Mouse (Mus musculus) heart, embryonic 12.5 days (tissue): ENCODE results near the gene Noxred1. TPM values are rescaled to one million over a fixed set of nuclear protein-coding genes. Genes with fewer than 3 reads are reported as not detected.

Experiments
- ATAC-seq: fragments of 200-750 bp; cut with Nextera tagmentation; 2 replicates; pipeline ENCODE4 v1.8.0; 2017; ENCODE audit warnings: moderate TSS enrichment, moderate library complexity; ENCODE audit not compliant: insufficient number of reproducible peaks, low FRiP score
- H3K27ac ChIP-seq: fragments of 300-500 bp; sonication (generic); 2 replicates; pipeline ENCODE4 v1.5.1; 2016; ENCODE audit warnings: mild to moderate bottlenecking, moderate library complexity; ENCODE audit not compliant: poor library complexity, severe bottlenecking
- H3K27me3 ChIP-seq: fragments of 300-500 bp; sonication (generic); replicated peaks from 2 replicates; pipeline ENCODE4 v1.6.1; 2016; ENCODE audit warnings: mild to moderate bottlenecking, moderate library complexity
- H3K36me3 ChIP-seq: fragments of 300-500 bp; sonication (generic); 2 replicates; pipeline ENCODE4 v1.6.1; 2016; ENCODE audit warnings: mild to moderate bottlenecking, moderate library complexity
- H3K4me1 ChIP-seq: fragments of 300-500 bp; sonication (generic); replicated peaks from 2 replicates; pipeline ENCODE4 v1.6.1; 2016; ENCODE audit warnings: mild to moderate bottlenecking
- H3K4me2 ChIP-seq: fragments of 300-500 bp; sonication (generic); 2 replicates; pipeline ENCODE4 v1.6.1; 2016; ENCODE audit warnings: mild to moderate bottlenecking, moderate library complexity
- H3K4me3 ChIP-seq: fragments of 300-500 bp; sonication (generic); 2 replicates; pipeline ENCODE4 v1.5.1; 2016; ENCODE audit warnings: mild to moderate bottlenecking
- H3K9ac ChIP-seq: fragments of 300-500 bp; sonication (generic); 2 replicates; pipeline ENCODE4 v1.6.1; 2016; ENCODE audit warnings: mild to moderate bottlenecking, moderate library complexity
- H3K9me3 ChIP-seq: fragments of 300-500 bp; sonication (generic); replicated peaks from 2 replicates; pipeline ENCODE4 v1.6.1; 2016; ENCODE audit warnings: mild to moderate bottlenecking, moderate library complexity
- WGBS: fragments of 180-500 bp; shearing (Covaris S2); methylation state at CpG from one replicate; pipeline ENCODE4 v1.1.7; 2016; 5-methylcytosine and 5-hydroxymethylcytosine counted together
- polyA plus RNA-seq: library from polyadenylated mRNA; unstranded; fragments of >200 nt; fragmentation: Nextera tagmentation; extraction: Ambion mirVana; gene quantifications from 2 replicates; pipeline ENCODE4 v1.2.1, GENCODE M21; 2016

Gene Noxred1
- polyA plus RNA-seq, 1 experiment from 2014 or later, result 1.5 TPM

DNA sequence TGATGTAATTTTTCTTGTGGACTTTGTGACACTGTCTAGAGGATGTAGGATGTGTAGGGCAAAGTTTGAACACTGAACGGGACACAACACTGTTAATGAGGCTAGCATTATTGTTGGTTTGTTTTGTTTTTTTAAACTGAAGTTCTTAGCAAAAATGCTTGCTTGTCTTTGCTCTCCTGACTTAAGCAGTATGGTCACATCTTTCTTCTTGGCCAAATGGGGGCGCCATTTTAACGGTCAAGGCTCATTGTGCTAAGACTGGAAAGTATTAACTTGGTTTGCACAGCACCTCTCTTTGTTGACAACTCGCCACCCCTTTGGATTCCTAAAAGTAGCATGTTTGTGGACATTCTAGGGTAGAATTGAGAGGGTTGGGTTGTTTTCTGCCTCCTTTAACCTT lies 29.1 kb upstream of the Noxred1 start:
- H3K9me3 ChIP-seq, result no peaks in the 10 kb centered on the region
- no peak overlapping the region for H3K27ac ChIP-seq
- H3K36me3 ChIP-seq, result peaks cover 54% of the 10 kb centered on the region
- peak overlapping the region; percentile 59 for H3K9ac ChIP-seq
- H3K4me2 ChIP-seq, result peak overlapping the region; percentile 90
- ATAC-seq, result no peak
- peak overlapping the region; percentile 70 for H3K4me3 ChIP-seq
- 24% methylated on average over 4 of the region's 4 CpGs for WGBS
- peaks cover 12% of the 10 kb centered on the region for H3K4me1 ChIP-seq
- H3K27me3 ChIP-seq, result no peaks in the 10 kb centered on the region

DNA sequence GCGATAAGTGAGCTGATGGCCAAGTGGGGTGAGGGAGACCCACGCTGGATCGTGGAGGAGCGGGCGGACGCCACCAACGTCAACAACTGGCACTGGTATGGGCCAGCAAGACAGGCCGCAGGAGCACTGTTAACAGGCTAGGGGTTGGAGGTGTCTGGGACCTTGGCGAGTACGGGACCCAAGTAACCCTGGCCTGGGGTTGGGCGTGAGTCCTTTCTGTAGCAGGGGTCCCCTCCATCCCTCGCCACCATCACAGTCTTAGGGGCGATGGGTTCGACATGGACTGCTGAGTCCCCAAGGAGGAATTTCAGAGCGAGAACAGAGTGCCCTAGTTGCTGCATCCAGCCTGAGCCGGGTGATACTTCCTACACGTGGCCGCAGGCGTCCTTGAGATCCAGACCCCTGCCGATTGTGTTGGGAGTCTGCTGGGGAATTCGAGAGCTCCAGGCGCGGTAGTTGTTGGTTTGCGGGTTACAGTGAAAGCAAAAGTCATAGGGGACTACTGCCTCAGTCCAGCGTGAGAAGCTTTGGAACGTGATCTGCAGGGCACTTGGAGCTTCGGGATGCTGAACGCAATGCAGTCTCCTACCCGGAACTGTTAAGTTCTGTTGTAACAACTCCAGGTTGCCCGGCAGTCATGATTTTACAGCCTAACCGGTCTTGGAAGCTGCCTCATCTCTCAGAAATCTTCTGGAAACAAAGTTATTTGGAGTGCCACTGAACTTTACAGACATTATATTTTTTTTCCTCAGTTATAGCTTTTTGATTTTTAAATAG lies 28.5 kb upstream of the Noxred1 start:
- ATAC-seq, result peak; percentile 73

DNA sequence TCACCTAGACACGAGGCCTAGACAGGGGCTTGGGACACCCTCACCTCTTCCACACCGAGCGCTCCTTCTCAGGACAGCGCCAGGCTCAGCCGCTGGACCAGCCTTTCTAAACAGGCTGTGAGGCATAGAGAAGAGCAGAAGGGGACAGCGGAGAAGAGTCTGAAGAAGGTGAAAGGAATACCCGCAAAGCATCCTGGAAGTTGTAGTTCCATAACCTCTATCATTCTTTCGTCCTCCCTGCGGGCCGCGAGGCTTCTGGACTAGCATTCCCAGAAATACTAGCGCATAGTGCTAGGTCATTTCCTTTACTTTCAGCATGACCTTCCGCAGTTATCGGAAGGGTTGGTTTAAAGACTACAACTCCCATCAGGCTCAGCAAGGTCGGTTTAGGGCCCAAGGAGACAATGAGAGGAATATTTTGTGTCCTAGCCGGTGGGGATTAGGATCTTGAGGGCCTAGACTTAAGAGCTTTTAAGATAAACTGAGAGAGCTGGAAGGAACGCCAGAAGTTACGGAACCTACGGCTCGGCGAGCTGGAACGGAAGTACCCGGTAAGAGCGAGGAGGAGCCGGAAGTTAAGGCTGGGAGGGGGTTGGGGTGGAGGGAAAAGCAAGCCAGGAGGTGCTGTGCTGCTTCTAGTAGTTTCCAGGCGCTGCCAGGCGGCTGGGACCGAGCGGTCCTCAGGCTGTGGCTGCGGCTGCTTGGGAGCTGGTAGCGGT lies 27.7 kb upstream of the Noxred1 start, which contains the start of the genes Vipas39 and Ahsa1:
Gene Vipas39 (minus strand): TSS at position 149 of the 719 bp plus-strand sequence.
Gene Ahsa1 (plus strand): TSS at position 372 of the 719 bp plus-strand sequence.
- Histone ChIP-seq H3K4me3 (peak within 1 kb of the TSS; percentile 70), H3K4me1 (peaks cover 12% of the 10 kb centered on the region), H3K9ac (peak within 1 kb of the TSS; percentile 80), H3K27me3 (no peaks in the 10 kb centered on the region), H3K27ac (peak within 1 kb of the TSS; percentile 90), H3K9me3 (no peaks in the 10 kb centered on the region), H3K4me2 (peak within 1 kb of the TSS; percentile 90), H3K36me3 (peaks cover 53% of the 10 kb centered on the region)
- ATAC-seq, result peak; percentile 97
- under 1% methylated on average over 31 of the region's 31 CpGs for WGBS

More for the DNA sequence above, 28.5 kb upstream of the Noxred1 start:
- Histone ChIP-seq H3K36me3 (peaks cover 52% of the 10 kb centered on the region), H3K27me3 (no peaks in the 10 kb centered on the region), H3K4me3 (peak overlapping the region; percentile 70), H3K27ac (peak overlapping the region; percentile 89), H3K9me3 (no peaks in the 10 kb centered on the region), H3K9ac (peak overlapping the region; percentile 80), H3K4me1 (peaks cover 12% of the 10 kb centered on the region), H3K4me2 (peak overlapping the region; percentile 90)
- WGBS, result under 1% methylated on average over 31 of the region's 31 CpGs

DNA sequence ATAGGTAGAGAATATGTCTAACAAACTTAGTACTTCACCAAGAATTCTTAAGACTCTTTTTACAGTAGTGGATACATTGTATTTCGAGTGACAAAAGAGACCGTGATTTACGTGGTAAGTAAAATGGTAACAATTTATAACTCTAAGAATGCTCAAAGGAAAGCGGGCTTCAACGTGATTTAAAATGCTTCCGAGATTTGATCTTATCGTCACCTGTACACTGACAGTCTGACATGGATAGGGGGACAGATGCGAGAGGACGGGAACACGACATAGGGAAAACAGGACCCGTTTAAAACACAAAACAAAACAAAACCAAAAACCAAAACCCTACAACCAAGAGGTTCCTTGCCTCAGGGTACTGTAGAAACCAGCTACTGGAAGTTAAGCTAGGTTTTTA lies 26.9 kb upstream of the Noxred1 start:
- Histone ChIP-seq H3K9me3 (no peaks in the 10 kb centered on the region), H3K36me3 (peaks cover 51% of the 10 kb centered on the region), H3K4me3 (peak overlapping the region; percentile 70), H3K9ac (peak overlapping the region; percentile 80), H3K27me3 (no peaks in the 10 kb centered on the region), H3K27ac (peak overlapping the region; percentile 90; the same call in 1 of the 2 replicates), H3K4me1 (peaks cover 12% of the 10 kb centered on the region), H3K4me2 (peak overlapping the region; percentile 83)
- no peak for ATAC-seq
- 18% methylated on average over 11 of the region's 11 CpGs for WGBS

DNA sequence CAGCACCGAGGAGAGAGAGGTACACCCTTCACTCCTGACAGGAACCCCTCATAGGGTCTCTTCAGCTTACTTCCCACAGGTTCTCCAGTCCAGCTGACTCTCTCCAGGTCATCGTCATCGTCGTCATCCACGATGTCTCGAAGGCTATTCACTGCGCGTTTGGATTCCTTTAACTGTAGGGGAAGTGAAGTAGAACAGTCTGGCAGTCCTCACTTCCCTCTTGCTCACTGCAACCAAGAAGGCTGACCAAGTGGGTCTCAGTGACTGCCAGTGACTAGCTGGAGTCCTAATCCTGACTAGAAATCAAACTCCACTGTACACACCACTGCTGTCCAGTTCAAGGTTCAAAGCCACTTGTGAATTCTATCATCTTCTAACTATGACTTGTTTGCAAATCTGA lies 22.0 kb upstream of the Noxred1 start:
- H3K27me3 ChIP-seq, result no peaks in the 10 kb centered on the region
- 92% methylated on average over 8 of the region's 8 CpGs for WGBS
- no peak overlapping the region for H3K27ac ChIP-seq
- H3K9me3 ChIP-seq, result no peaks in the 10 kb centered on the region
- no peak for ATAC-seq
- H3K9ac ChIP-seq, result no peak overlapping the region
- 0 out of 2 replicates have a peak, but pooled peaks cover 3% of the 10 kb centered on the region for H3K4me1 ChIP-seq
- H3K4me3 ChIP-seq, result no peak overlapping the region
- no peak overlapping the region for H3K4me2 ChIP-seq
- H3K36me3 ChIP-seq, result peaks cover 76% of the 10 kb centered on the region

DNA sequence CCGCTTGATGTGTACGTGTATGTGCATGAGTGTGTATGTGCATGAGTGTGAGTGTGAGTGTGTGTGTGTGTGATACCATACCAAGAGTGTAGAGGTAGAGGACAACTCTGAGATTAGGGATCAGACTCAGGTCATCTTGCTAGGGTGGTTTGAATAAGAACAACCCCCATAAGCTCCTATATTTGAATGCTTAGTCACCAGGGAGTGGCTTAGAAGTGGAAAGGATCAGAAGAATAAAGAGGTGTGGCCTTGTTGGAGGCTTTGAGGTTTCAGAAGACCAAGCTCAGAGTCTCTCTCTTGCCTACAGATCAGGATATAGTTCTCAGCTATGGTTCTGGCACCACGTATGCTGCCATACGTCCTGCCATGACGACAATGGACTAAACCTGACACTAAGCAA lies 18.1 kb upstream of the Noxred1 start:
- H3K9me3 ChIP-seq, result no peaks in the 10 kb centered on the region
- no peak overlapping the region for H3K4me3 ChIP-seq
- no peaks in the 10 kb centered on the region for H3K27me3 ChIP-seq
- H3K4me1 ChIP-seq, result no peaks in the 10 kb centered on the region
- peaks cover 88% of the 10 kb centered on the region for H3K36me3 ChIP-seq
- H3K4me2 ChIP-seq, result no peak overlapping the region
- no peak for ATAC-seq
- 90% methylated on average over 5 of the region's 5 CpGs for WGBS
- no peak overlapping the region for H3K27ac ChIP-seq
- no peak overlapping the region for H3K9ac ChIP-seq

DNA sequence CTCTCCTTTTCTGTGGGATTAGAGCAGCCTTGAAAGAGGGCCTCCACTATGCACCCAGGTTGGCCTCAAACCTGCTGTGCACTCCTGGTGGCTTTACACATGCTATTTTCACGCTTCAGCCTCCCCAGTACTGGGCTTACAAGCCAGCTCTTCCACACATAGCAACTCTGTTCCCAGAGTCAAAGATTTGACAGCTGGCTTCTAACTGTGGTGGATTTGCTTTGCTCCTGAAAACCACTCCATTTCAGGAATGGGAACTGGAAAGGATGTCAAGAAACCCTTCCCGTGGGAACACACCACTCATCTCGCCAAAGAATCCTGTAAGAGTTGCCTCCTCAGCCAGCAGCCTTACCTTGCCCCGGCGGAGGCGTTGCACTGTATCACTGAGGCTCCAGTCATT lies 15.3 kb upstream of the Noxred1 start:
- Histone ChIP-seq H3K36me3 (peaks cover 93% of the 10 kb centered on the region), H3K9me3 (no peaks in the 10 kb centered on the region), H3K9ac (no peak overlapping the region), H3K27ac (no peak overlapping the region), H3K4me1 (no peaks in the 10 kb centered on the region), H3K4me3 (no peak overlapping the region), H3K4me2 (no peak overlapping the region), H3K27me3 (no peaks in the 10 kb centered on the region)
- WGBS, result 91% methylated on average over 6 of the region's 6 CpGs
- no peak for ATAC-seq

DNA sequence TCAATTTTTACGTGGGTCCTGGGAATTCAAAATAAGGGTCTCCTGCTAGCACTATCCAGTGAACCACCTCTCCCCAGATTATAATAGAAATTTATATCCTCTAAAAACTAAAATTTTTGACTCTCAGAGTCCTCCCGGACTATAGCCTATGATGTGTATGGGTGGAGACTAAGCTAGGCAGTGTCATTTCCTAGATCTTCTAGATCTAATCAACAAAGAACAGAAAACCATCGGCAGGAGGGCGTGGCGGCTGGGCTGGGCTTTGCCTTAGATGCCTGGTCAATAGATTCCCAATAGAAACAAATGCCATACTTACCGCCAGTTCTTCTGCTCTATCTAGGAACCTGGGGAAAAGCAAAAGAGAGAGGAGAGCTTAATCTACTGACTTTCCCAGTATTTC lies 11.6 kb upstream of the Noxred1 start:
- Histone ChIP-seq H3K27me3 (no peaks in the 10 kb centered on the region), H3K9me3 (no peaks in the 10 kb centered on the region), H3K4me1 (no peaks in the 10 kb centered on the region), H3K4me2 (no peak overlapping the region), H3K36me3 (peaks cover 84% of the 10 kb centered on the region), H3K4me3 (no peak overlapping the region), H3K27ac (no peak overlapping the region), H3K9ac (no peak overlapping the region)
- ATAC-seq, result no peak
- WGBS, result 87% methylated on average over 6 of the region's 6 CpGs

DNA sequence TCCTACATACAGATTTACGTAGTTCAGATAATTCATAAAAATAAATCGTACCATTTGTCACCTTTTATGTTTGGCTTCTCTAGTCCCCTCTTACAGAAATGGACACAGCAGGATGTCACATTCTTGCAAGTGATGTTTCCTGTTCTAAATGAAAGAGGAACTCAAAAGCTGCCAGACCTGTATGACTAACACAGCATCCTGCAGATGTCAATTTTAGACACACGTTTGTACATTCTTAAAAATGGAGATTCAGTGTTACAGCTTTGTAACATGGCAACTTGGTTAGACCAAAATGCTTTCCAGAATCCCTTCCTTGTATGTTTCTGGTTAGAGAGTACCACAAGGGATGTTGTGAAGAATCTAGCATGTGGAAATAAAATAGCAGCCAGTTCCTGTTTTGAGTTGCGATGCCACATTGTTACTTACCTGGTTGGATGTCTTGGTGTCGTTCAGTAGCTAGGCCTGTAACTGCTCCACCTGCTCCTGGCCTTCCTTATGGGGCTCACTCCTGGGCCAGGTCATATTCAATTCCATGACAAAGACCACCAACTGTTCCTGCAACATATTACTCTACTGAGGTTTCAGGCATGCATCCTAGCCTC lies 1.5 kb downstream of the Noxred1 start:
- Histone ChIP-seq H3K4me3 (no peak overlapping the region), H3K9ac (no peak overlapping the region), H3K4me1 (peaks cover 16% of the 10 kb centered on the region), H3K4me2 (no peak overlapping the region), H3K36me3 (peaks cover 39% of the 10 kb centered on the region), H3K9me3 (no peaks in the 10 kb centered on the region), H3K27ac (no peak overlapping the region), H3K27me3 (no peaks in the 10 kb centered on the region)
- 89% methylated on average over 5 of the region's 5 CpGs for WGBS
- ATAC-seq, result no peak

DNA sequence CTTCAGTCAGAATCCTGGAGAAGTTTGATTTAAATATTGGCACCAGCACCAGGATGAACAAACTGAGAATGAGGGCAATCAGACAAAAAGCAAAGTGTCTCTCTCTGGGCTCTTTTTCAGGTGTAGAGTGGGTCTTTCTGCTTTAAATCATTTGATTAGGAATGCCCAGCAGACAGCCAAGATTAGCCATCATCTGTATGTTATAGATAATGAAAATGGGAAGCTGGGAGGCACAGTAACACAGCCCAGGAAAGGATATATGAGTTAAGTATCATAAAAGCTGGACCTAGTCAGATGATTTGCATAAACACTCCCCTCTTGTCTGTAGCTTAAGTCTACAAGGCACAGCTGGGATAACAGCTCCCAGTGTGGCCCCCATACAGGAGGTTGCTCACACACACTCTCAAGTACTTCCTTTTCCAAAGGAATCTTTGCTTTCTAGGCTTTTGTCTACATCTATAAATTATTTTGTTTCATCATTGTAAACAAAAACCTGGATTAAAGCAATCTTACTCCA lies 8.1 kb downstream of the Noxred1 start:
- Histone ChIP-seq H3K27me3 (no peaks in the 10 kb centered on the region), H3K9ac (no peak overlapping the region), H3K4me2 (no peak overlapping the region), H3K27ac (no peak overlapping the region), H3K36me3 (no peaks in the 10 kb centered on the region), H3K4me3 (no peak overlapping the region), H3K9me3 (0 out of 2 replicates have a peak, but pooled peaks cover 3% of the 10 kb centered on the region), H3K4me1 (0 out of 2 replicates have a peak, but pooled peaks cover 1% of the 10 kb centered on the region)
- ATAC-seq, result no peak

DNA sequence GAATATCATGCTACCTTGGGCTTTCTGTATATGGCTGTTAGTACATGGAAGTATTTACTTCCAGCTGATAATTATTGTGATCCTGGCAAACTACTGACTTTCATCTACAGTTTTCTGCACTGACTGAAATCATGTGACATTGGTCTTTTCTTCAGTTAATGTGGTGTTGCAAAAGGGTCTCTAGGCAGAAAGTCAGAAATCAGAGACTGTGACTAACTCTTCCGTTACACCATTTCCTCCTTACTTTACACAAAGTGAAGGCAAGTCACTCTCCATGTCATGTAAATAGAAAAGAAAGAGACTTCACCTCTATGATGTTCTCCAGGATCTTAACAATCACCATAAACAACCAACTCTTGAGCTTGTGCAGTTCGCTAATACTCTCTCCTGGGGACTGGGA lies 8.9 kb downstream of the Noxred1 start:
- Histone ChIP-seq H3K36me3 (no peaks in the 10 kb centered on the region), H3K4me3 (no peak overlapping the region), H3K27me3 (no peaks in the 10 kb centered on the region), H3K4me2 (no peak overlapping the region), H3K9me3 (0 out of 2 replicates have a peak, but pooled peaks cover 3% of the 10 kb centered on the region), H3K4me1 (0 out of 2 replicates have a peak, but pooled peaks cover 7% of the 10 kb centered on the region), H3K27ac (no peak overlapping the region), H3K9ac (no peak overlapping the region)
- ATAC-seq, result no peak
- 81% methylated on average over 2 of the region's 2 CpGs for WGBS
